Mouse (Mus musculus): ENCODE data around the gene Kcnd3.

Kcnd3 gene

DNA sequence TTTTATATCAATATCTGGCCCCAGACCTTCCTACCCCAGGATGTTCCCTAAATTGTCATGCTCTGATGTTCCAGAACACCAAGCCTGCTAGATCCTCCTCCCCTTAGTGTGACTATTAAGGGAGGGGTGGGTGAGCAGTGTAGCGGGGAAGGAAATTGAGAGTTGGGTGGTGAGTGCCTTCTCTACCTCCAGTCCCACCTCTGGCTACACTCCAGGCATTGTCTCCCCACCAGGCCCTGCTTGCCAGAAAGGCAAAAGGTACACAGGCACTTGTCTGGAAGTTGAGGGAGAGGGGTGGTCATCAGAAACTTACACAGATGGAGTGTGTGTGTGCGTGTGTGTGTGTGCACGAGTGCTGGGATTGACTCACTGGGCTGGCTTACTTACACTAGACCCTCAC is 270.4 kb downstream of the Kcnd3 start:
- no peak for DNase-seq (ENCODE audit: low read depth, low spot score)

All from brain, embryonic 18.5 days (tissue).